Mouse (Mus musculus) kidney, adult 8-10 months (tissue): Measurements from ENCODE around the gene Crybg2.
A peak's percentile ranks its signal among the peaks of the same experiment; 100 is the strongest.

Source experiments
- DNase-seq, 2 experiments: peaks; one replicate each; pipeline ENCODE4 v3.0.0; 2022

Gene Crybg2

DNA sequence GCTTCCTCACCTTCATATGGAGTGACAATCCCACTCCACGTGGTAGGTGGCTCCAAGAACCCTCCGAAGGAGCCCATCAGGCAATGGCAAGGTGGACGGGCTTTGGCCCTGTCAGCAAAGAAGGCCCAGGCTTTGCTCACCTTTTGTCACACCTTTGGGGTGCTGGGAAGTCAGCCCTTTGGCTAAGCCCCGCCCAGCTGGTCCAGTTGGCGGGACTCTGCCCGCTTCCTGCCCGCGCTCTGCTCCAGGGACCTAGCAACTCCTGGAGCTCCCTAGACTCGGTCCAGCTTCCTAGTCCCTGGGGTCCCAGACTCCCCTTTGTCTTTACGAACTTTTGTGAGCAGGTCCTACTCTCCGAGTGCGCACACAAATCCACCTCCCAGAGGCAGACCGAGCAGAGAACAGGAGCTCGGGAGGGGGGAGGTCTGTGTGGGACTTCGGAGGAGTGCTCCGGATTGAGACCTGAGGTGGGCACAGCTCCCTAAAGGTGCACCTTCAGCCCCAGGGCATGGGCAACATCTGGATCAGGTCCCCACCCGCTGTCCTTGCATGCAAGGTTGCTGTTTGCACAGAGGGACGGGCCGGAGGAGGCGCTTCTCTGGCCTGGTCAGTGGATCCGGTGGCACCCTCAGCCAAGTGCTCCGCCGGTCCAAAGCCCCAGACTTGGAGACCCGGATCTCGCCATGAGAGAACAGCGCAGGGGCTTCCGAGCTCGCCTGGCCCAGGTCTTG lies at the start of gene Crybg2:
Gene Crybg2, plus strand, starts transcription at position 681 of the 731 bp plus-strand sequence.
- DNase-seq: no peak

DNA sequence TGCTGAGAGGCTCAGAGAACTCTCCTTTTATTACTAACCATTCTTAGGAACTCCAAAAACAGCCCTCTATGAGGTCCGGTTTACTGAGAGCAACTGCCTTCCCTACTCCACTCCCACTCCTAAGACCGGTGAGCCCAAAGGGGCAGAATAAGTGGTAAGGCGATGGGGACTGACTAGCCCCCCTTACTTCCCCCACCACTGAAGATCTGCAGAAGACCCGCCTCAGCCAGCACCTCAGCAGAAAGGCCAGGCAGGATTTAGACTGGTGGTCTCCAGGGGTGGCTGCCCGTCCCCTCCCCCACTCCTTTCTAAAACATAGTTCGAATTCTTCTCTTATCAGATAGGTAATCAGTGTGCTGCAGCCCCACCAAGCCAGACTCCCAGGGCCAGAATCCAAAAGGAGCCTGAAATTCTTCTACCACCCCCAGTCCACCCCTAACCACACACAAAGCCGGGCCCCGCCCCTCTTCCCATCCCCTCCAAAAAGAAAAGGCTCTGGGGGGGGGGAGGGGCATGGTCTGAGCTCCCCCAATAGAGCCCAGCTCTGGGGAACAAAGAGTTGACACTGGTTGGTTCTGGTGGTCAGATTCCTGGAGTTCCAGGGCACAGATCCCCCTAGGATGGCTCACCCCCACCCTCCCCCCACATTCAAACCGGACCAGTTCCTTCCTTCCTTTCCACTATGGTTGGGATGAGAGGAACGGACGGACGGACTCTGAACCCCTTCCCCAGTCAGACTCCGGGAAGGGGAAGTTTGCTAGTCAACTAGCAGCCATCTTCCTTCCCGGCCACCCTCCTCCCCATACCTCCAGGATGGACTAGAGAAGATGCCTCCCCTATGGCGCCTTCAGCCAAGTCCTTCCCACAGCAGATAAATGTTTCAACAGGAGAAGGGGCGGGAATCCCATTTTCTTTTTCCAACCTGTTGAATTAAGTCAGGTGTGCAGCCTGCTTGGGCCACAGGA lies 48.9 kb upstream of the Crybg2 start:
- no peak for DNase-seq

DNA sequence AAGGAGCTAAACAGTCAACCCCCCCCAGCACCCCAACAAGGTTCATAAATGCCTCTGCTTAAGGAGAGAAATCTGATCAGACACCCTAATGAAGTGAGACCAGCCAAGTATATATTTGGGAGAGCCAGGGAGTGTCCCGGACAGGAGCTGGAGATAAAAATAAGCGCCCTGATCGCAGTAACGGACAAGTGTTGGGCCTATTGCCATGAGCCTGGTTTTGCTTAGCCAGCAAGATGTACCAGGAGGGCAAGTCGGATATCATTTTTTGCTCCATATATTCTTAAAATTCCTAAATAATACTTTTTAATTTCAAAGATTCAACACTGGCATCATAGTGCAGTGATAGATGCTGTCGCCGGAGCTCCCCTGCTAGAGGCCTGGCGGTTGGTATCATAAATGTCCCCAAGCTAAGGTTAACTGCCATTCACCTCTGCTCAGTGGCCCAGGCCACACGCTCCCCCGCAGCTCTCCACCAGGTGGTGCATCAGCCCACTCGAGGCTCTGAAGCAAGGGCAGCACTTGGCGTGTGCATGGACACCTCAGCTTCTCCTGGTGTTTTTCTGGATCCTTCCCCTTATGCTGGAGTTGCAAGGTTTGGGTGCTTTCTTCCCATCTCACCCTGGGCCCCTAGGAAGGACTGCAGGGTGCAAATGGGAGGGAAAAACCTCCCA lies 47.6 kb upstream of the Crybg2 start:
- no peak for DNase-seq

DNA sequence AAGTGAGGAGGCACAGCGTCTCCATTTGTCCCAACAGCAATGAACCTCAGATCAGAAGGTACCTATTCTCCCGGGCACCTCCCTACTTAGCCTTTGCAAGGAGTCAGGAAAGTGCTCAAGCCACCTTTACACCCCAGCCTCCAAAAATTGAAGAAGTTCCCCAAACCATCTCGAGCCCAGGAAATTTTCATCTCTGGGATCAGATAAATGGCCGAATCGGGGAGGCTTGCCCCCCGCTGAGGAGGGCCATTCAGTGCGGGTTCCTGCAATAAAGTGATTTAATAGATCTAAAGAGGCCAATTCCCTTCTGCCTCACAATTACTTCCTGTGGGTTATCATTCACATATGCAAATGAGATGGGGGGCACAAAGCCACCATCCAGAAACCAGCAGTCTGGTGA lies 44.4 kb upstream of the Crybg2 start:
- DNase-seq: no peak

DNA sequence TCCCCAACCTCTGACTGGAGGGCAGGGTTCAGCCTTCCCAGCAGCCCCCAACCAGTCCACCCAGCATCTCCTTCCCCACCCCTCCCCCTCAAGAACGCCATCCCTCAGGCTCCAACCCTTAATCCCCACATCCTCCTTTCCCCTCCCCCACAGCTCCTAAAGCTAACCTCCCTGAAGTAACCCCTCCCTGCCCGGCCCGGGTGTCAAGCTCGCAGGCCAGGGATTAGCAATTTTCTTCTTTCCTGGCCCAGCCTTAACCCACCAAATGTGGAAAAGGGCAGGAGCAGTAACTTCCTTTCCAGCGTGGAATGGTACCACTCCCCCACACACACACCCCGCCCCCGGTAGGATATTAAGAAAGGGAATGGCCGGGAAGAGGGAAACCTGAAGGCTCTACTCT lies 43.8 kb upstream of the Crybg2 start:
- DNase-seq: no peak

DNA sequence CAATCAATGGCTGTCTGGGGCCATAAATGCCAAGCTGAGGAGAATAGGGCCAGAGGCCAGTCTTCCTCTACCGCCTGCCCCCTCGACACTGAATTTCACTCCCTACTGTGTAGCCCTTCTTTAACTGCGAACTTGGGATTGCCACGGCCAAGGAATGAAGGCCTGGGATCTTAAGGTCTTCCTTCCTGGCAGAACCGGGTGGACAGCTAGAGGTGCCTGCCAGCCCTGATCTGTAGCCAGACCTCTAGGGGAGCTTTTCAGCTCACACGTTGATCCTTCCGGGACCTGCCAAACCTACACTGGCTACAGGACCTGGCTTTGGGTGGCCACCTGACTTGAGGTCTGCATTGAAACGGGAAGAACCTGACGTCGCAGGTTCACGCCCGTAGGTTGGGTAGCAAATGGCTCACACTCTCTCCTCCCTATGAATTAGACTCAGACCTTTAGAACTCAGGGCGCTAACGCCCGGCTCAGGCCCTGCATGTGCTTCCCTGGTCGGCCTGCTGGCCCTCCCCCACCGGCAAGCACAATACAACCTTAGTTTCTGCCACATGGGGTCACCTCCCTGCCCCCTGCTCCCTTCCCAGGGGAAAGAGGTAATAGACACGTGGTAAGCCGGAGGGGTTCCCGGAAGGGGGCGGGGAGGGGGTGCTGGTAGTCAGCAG lies 43.3 kb upstream of the Crybg2 start:
- DNase-seq: no peak

DNA sequence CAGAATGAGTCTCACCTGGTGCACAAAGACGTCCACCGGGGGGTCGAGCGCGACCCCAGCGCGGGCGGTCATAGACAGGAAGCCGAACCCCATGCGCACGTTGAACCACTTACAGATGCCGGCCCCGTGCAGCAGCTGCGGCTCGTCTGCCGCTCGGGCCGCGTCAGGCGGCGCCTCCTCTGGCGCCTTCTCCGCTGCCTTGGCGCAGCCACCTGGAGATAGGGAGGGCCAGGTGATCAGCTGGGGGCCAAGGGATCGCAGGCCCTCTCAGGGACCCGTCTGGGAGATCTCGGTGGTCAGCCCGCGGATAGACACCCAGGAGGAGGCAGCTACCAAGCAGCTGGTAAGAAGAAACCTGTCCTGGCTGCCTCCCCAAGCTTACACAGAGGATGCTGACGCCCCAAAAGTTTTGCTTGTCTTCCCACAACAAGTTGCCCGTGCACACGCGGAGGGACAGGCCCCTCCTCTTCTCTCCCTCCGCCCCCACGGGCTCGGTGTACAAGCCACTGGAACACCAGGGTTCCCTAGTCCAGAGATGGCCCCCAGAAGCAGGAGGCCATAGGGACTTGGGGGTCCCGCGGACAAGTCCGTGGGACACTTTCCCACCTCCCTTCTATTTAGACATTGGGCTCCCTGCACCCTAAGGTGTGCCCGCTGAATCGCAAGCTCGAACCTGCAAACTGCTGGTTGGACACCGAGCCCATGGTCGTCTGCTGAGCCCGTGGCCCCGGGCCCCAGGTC lies 42.4 kb upstream of the Crybg2 start:
- no peak for DNase-seq

DNA sequence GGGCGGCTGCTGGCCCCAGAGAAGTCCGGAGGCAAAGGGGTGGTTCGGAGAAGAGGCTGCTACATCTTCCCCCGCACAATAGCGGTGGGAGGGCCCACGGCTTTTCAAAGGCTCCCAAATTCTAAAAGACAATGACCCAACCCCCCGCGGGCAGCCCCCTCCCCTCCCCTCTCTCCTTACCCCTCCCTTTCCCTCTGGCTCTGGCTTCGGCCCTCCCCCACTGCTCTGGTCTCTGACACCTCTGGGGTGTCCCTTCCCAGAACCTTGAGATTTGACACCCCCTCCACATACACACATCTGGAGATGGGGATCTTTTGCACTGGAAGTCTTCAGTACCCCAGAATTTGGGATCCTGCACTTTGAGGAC lies 41.9 kb upstream of the Crybg2 start, which contains the start of gene Lin28a:
Gene Lin28a, minus strand, starts transcription at position 63 of the 367 bp plus-strand sequence.
- DNase-seq: no peak

DNA sequence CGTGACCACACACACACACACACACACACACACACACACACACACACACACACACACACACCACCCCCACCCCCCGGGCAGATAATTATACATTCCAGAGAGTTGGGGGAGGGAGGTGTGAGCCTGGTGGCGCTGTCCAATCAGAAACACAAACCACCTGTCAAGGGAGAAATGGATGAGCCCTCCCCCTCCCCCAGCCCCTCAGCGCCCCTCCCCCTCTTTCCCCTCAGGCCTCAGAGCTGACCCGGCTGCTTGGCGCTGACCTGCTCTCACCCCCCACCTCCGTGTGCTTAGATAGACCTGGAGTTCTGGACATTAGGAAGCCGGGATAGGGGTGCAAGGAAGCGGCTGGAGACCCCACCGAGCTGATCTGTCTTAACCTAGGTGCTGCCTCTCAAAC lies 41.4 kb upstream of the Crybg2 start:
- no peak for DNase-seq

DNA sequence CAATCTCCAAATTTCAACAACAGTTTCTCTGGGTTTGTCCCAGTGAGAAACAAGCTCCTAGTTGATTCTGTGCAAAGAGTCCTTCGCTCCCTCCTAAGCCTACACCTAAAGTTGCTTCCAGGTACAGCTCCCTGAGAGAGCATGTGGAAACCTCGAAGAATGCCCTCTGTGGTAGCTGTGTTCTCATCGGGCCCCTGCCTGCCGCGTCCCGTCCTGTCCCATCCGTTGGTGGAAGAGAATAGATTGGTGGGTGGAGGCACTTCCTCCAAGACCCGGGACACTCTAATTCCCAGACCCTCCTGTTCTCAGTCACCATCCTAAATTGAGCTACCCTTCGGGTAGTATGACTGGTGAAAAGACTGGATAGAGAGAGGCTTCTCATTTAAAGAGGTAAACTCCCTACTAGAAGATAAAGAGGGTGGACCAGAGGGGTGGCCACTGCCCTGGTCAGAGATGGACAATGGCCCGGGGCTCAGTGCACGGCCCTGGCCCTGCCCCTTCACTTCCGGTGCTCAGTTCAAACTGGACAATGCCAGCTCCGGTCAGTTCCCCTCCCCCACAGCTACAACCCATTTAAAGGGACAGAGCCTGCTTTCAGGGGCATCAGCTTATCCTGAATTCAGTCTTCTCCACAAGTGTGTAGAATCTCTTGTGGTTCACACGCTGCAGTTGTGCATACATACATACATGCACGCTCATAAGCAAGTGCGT lies 40.8 kb upstream of the Crybg2 start:
- no peak for DNase-seq

DNA sequence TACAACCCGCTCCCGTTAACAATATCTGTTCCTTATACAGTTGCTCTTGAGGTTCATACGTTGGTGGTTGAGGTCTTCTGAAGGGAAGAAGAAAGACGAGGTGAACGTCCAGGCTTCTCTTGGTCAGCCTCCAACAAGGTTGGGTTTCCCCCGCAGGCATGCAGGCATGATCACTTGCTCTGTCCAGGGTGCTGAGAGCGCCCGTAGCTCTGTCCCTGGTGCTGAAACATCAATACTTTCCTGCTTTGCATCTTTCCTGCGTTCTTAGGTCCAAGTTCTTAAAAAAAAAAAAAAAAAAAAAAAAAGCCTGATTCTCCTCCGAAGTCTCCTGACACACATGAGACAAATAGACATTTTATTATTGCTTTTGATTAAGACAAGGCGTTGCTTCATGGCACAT lies 40.0 kb upstream of the Crybg2 start:
- DNase-seq: peak; percentile 43 to 81

DNA sequence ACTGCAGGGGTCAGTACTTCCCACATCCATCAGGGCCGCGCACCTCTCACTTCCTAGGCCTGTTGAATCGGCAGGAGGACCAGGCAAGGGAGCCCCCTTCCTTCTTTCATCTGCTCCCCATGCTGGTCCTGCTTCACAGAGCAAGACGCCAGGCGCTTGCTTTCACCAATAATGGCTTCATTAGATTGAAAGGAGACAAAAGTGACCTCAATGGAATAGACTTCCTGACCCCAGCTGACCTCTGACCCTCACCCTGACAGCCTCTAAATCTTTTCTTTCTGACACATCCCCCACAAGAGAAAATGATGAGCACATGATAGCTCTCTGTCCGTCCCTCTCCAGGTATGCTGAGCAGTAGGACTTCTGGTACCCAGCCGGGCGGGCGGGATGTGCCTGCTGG lies 34.8 kb upstream of the Crybg2 start:
- no peak for DNase-seq

DNA sequence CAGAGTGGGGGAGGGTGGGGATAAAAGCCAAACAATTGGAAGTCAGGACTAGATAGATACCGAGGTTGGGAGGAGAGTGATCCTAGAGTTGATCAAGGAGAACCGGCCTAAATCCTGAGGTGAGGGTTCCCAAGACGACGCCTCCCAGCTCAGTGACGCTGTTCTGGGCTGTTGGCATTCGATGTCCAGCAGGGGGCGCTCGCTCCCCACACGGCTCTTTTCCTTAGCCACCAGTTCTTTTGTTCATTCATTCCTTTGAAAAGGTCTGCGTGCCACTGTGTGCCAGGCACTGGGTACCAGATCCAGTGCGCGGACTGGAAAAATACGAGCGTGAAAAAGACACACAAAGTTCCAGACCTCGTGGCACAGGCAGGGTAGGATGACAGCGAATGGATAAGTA lies 24.7 kb upstream of the Crybg2 start:
- peak; percentile 52 to 77 for DNase-seq

DNA sequence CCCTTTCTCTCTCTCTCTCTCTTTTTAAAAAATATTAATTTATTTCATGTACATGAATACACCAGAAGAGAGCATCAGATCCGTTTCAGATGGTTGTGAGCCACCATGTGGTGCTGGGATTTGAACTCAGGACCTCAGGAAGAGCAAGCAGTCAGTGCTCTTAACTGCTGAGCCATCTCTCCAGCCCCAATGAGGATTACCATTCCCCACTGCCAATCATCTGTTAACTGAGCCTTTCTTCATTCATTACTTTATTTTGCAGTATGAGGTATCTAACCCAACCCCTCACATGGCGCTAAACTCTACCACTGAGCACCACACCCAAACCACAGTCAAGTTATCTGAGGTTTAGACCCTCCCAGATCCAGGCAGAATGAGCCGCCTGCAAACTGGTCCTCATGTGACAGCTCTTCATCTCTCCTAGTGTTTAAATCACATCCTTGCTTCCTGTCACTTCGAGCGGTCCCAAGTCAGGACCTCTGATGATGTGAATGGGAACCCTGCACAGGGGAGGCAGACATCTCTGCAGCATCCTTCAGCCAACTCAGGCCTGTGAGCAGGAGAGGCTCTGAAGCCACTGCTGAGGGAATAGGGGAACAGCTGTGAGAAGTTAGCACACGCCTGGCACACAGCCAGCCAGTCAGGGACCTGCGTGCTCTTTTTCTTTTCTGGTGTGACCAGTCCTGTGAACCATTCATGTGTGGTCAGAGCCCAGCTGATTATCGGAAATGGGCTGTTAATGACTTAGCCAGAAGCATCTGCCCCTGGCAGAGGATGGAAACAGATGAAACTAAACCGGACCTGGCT lies 19.1 kb upstream of the Crybg2 start:
- DNase-seq: no peak

DNA sequence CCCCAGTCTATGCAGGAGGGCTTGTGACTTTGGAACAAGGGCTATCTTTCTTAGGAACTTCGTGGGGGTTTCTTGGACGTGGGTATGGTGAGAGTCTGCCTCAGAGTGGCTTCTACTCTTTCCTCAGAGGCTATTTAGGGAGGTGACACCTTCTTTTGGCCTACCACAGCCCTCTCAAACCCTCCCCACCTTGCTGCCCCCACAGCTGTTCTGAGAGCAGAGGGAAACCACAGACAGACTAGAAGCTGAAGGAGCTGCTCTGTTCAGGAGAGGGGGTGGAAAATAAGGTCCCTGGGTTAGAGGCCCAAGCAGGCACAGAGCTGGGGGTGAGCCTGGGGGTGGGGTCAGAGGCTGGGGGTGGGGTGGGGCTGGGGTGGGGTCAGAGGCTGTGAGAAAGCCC lies 17.6 kb upstream of the Crybg2 start:
- DNase-seq: no peak

DNA sequence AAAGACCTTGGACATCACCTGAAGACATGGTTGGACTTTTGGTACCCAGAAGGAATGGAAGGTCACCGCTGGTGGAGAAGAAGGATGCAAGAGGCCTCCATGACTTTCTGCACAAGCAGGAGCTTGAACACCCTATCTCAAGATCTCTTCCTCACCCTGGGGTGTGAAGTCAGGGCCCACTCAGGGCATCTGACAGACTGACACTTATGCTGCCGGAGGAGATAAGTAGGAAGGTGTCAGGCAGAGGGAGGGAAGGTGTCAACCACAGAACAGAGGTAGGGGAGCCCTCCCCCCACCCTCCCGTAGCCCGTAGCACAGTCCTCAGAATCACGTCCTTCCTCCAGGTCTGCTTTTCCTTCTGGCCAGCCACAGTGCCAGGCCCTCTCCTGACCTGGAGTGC lies 13.0 kb upstream of the Crybg2 start:
- no peak for DNase-seq

DNA sequence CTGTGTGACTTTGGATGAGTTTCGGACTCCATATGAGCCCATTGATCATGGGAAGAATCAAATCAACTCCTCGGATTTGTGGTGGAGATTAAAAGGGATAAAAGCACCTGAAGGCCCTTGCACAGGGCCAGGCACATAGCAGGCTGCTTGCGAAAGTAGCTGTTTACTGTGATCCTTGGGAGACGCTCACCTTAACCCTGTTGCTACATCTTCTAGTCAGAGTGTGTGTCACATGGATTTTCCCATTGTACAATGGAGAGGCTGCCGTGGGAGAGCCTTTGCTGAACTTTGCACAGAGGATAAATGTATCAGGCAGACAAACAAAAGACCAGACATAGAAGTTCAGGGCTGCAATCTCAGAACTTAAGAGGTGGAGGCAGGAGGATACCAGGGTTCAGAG lies 8.7 kb upstream of the Crybg2 start:
- DNase-seq: no peak

DNA sequence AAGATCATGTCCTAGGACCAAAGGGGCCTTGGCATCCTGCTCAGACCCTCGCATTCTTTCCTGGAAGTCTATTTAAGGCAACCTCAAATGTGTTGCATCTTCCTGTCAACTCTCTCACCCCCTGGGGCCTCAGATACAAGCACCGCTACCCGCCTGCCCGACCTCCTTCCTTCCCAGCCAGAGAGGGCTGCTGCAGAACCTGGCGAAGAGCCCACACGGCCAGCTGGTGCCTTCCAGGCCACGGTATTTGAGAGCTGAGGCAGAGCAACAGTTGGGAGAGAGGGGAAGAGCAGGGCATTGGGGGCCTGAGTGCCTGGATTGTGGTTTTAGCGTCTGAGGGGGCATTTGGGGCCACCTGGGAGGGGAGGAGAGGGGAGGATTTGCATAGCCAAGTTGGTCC lies 8.1 kb upstream of the Crybg2 start:
- DNase-seq: no peak

DNA sequence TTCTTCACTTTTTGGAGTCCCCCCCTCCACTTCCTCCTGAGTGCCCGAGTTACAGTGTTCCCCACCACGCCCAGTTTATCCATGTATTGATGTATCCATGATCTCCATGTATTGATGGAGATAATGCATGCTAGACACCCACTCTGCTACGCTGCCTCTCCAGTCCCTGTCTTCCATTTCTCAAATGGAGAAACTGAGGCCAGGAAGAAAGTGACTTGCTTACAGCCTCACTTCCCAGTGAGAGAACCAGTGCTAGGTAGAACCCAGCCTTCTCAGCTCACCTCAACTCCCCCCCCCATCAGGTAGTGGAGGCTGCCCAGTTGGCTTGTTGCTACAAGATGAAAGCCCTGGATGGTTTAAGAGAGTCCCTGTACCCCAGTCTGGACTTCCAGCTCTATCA lies 7.1 kb upstream of the Crybg2 start, which contains the start of gene Zfp683:
Gene Zfp683, plus strand, starts transcription at position 301 of the 400 bp plus-strand sequence.
- no peak for DNase-seq

DNA sequence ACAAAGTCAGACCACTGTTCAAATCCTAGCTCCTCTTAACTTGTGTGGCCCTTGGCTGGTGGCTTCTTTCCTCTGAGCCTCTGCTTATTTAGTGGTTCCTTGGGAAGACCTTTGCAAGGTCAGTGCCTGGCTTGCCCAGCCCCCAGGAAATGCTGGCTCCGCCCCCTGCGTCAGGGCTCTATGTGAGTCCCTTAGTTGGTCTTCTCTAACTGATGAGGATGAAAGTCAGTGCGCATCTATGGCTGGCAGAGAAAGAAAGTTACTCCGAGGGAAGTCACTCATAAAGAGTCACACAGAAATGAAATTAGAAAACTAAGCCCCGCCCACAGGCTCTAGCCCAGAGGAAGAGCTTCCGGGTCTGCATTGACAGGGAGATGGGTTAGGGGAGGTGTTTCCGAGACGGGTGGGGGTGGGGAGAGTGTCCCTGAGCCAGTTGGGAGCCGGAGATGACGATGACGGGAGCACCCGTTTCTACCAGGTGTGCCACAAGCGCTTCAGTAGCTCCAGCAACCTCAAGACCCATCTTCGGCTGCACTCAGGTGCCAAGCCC lies 2.4 kb upstream of the Crybg2 start:
- DNase-seq: no peak
